Mouse (Mus musculus) liver, postnatal 0 days (tissue): ENCODE measurements around the gene Cacna1a.

ENCODE experiments used
- CTCF ChIP-seq: sonication (generic); IDR thresholded peaks from 2 replicates; pipeline ENCODE4 v1.5.1; 2016; ENCODE audit warnings: antibody characterized with exemption, low read depth
- EP300 ChIP-seq: IDR thresholded peaks from 2 replicates; pipeline ENCODE4 v1.6.1; 2016; ENCODE audit warnings: antibody characterized with exemption, low read depth, mild to moderate bottlenecking

DNA sequence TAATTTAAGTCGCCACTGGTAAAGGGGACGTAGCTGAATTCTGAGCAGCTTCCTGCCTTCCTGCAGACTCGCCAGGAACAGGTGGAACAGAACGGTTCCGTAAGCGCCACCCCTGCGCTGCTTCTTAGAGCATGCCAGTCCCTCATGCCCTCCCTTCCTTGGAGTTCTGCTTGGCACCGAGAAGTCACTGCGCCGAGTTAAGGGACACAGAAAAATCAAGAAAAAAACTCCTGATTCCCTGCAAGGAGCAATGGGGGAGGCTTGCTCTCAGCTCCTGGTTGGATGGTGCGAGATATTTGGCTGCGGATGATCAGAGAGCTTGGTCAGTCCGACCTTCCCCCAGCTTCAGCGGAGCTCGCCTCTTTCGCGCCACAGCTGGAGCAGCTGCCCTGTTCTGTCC is 49.7 kb upstream of the Cacna1a start:
- TF ChIP-seq CTCF (no peak), EP300 (no peak)
